Mouse (Mus musculus) c-Kit-positive CD71-negative TER-119-negative erythroid progenitor cells, embryonic 14.5 days (primary cell): ENCODE measurements around the gene Chd9.

Source experiments
- DNase-seq: peaks from one replicate; pipeline ENCODE4 v3.0.0-alpha.2; 2013; ENCODE audit warnings: low read depth

Chd9 gene

DNA sequence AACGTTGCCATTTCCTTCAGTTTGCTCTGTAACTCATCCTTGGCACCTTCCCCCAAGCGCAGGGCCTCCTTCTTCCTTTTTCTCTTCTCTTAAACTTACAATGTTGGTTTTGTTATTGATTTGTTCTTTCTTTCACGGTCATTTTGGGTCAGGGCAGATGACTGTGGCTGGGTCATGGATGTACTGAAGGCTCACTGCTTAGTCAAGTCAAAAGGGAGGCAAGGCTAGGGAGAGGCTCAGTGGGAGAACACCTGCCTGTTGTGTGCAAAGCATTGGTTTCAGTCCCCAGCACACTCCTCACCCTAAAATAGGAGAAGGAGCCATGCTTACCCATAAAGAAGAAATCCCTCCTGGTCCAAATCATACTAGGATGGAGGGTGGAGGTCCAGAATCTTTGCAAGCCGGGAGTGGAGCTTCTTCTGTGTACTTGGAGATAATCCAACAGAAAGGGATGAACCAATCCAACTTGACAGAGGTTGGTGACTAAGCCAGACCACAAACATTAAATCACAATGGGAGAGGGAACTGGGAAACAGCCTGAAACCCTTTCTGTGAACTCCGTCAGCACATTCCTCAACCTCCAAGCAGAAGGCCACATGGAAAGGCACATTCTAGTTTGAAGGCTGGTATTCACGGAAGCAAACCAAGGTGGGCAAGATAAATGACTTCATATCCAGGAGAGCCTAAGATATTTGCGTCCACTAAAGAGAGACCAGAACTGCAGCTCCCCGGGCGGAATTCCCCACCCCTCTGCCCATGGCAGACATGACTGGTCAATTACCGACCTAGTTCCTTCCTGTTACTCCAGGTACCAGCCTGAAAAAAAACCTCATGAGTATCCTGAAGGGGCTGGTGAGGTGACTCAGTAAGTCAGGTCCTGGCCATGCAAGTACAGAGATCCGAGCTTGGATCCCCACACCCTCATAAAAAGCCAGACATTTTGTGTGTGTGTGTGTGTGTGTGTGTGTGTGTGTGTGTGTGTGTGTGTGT is 11.9 kb downstream of the Chd9 start:
- no peak for DNase-seq

DNA sequence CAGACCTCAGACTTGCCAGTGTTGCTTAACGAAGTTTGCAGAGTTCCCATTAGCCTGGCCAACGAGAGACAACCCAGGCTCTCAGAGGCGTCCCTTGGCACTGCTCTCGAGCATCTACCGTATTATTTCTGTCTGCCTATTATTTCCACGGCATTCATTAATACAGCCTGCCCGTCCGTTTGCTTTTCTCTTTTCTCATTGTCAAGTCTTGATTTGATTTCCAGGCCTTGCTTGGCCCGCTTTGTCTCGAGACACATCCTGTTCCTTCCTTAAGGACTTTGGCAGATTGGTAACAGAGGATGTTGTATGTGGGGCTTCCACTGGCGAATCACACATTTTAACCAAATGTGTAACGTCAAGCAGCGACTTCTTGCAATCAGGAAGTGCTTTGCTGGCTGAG is 13.2 kb downstream of the Chd9 start:
- no peak for DNase-seq

DNA sequence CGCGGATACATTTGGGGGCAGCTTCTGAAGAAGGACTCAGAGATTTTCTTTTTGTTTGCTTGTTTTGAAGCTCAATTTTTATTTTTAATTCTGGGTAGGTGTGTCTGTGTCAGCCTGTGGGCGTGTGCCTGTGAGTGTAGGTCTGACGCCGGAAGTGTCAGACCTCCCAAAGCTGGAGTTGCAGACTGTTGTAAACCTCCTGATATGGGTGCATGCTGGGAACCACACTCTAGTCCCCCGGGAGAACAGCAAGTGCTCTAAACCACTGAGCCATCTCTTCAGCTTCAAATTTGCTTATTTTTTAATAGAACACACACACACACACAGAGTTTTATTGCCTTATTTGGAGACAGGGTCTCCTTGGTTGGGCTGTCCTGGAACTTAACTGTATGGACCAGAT is 15.0 kb downstream of the Chd9 start:
- no peak for DNase-seq

DNA sequence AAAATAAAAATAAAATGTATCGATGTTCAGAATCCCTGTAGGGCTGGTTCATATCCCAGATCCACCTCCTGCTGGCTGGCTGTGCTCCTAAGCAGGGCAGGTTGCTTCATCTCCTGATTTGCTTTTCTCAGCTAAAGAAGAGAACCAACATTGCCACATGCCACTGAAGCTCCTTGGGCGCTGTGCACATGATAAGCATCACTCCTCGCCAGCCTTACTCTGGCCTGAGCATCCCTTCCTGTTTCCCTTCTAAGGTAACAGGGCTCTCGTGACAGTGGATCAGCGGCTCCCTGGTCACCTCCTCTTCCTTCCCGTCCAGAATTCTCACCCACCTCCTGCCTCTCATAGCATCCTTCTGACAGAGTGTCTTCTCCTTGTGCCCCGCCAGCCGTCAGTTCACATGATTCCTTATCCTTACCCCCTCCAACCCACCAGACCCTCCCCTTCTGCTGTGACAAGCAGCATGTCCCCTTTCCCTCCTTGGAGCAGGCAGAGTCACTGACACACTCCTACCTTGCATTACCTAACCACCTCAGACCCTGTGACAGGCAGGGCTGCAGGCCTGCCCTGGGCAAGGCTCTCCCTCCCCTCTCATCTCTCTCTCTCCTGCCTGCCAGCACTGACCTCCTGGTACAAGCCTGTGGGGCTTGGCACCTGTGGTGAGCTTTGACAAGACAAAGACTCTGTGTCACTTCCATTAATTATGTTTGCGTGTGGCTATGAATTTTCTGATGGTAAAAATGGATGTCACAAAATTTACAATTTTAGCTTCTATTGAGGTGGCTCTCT is 16.2 kb downstream of the Chd9 start:
- no peak for DNase-seq

DNA sequence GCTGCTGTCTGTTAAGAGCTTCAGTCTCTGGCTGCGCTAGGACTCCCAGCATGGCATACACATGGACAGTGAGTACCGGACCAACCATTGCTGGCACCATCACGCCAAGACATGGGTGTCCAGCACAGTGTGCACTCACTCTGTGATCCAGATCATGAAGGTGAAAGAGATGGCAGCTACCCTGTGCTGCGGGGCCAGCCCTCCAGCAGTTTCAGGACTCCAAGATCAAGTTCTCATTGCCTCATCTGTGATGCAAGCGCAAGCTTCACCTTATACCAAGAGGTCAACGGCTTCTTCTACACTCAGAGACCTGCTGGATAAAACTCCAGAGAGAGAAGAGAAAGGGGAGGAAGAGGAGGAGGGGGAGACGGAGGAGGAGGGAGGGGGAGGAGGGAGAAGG is 19.8 kb downstream of the Chd9 start:
- DNase-seq, result no peak

DNA sequence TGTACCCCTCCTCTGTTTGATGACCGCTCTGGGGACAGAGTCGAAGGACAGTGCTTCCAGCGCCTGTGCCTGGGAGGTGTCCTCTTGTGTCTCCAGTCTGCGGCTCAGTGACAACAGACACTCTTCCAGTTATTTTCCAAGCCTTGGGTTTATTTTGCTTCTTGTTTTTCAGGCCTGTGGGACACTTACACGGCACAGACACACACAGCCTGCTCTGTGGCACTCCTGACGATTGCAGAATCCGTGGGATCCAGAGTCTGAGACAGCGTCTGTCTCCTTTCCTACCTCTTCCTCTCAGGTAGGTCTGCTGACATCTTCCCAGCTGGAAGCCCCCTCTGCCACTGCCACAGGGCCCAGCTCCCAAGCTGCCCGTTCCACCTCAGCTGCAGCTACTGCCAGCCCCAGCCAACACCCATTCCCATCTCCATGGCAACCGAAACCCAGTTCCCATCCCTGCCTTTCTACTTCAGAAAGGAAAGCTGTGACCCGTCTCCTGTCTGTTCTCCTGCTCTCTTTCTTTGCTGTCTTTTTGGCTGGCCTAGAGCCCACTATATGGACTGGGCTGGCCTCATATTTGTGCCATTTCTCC is 21.4 kb downstream of the Chd9 start:
- no peak for DNase-seq

DNA sequence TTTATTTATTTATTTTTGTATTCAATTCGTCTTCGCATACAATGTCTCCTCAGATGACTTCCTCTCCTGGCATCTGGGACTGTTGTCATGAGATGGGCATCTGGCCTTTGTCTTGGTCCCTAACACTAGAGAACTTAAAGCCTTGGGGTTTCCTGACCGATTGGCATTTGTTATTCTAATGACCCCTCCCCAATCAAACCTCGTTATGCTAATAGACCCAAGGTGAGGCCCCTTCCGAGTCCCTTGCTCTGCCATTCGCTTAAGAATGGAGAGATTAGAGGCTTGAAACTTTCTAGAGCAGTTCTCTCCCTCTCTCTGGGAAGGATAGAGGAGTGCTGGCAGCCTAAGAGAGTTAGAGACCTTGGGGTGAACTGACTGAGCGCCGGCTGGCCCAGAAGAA is 23.4 kb downstream of the Chd9 start:
- DNase-seq, result no peak

DNA sequence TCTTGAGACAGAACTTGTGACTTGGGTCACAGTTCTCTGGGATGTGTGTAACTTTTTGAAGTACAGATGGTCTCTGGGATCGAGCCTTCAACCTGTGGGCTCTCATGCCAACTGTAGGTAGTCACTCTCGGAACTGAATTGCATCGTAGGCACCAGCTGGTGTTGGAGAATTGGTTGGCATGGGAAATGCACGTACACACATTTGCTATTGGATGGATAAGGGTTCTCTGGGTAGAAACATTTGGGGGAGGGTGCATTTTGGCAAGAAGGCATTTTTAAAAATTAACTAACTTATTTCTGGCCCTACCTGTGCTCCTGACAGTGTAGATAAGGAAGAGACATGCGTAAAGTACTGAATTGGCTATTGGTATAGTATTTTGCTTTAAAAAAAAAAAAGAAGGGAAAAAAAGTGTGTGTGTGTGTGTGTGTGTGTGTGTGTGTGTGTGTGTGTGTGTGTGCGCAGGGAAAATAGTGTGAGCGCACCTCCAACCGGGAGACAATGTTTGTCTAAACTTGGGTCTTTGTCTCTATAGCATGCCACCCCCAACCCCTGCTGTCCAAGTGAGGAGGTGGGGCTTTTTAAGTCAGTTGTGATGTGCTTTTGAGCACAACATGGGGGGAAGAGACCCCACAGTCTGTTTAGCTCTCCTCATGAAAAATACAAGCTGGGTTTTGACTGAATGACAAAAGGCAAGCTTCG is 26.0 kb downstream of the Chd9 start:
- no peak for DNase-seq

DNA sequence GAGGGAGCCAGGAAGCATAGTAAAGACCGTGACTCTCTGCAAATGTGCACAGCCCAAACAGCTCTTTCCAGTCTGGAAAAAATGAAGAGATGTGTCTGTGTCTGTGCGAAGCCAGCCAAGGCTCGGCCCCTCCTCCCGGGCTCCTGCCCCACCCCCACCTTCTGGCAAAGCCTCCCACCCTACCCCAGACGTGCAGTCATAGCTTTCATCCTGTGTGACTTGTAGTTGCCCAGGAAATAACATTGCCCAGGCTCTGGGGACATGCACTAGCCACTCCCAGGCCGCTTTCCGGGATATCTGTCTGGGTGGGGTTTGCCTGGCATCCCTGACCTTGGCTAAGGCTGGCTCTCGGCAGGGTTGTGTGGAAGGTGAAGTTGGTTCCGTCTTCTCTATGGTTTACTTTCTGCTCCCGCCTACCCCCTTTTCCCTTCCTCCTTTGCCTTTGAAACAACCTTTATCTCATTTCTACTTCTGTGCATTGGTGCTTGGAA is 26.6 kb downstream of the Chd9 start:
- no peak for DNase-seq

DNA sequence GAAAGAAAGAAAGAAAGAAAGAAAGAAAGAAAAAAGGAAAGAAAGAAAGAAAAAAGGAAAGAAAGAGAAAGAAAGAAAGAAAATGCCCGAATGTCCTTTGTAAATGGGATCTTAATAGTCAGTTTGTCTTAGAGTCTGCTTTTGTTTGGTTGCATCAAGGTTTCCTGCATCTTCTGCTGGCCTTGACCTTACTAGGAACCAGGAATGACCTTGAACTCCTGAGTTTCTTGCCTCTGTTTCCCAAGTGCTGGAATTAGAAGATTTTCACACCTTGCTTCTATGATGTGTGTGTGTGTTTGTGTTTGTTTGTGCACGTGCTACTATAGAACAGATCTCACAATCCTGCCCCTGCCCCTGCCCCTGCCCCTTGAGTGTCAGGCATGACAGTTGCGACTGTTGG is 28.0 kb downstream of the Chd9 start:
- DNase-seq, result no peak

DNA sequence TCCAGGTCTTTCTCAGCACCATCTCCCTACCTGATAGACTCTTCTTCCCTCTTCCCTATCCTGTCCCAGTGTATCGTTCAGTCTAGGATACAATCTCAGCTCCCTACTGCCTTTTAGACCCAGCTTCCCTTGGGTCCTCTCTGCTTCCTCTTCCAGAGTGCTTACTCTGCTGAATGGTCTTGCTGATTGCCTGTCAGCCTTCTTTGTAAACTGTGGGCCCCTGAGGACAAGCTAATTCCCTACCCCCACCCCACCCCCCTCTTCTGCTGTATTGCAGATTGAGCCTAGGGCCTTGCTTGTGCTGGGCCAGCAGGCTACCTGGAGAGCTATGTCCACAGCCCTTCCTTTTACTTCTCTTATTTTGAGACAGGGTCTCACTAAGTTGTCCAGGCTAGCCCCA is 28.8 kb downstream of the Chd9 start:
- DNase-seq, result no peak

DNA sequence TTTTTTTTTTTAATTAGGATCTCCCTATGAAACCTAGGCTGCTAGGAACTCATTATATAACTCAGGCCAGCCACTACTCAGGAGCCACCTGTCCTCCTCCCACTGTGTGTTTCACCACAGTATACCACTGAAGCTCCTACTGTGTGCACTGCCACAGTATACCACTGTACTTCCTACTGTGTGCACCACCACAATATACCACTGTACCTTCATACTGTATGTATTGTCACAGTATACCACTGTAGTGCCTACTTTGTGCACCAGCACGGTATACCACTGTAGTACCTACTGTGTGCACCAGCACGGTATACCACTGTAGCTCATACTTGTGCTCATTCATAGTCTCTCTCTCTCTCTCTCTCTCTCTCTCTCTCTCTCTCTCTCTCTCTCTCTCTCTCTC is 29.9 kb downstream of the Chd9 start:
- no peak for DNase-seq

DNA sequence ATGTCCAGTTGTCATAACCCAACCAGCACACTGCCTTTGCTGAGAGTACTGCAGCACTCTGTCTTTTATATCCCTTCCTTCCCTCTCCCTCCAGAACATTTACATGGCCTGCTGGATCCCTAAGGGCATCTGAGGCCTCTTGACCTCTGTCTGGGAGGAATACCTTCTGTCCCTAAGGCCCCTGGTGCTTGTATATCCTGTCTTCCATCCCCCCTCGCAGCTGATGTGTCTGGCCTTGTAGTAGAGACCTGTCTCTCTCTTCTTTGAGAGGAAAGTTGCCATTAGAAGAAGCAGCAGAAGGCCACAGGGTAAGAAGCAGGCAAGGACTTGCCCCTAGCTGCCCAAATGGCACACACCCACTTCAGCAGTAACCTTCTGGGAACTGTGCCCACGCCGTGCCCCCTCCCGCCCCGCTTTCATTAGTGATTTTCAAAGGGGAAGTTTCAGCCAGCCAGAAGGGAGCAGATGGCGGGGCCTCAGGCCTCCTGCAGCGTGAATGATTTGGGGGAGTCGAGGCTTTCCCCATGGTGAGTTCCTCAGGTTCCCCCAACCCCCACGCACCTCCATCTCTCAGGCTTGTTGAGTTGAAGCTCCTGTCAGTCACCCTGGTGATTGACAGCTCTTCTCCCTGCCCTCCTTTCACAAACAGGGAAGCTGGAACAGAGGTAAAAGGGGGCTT is 33.3 kb downstream of the Chd9 start:
- no peak for DNase-seq

DNA sequence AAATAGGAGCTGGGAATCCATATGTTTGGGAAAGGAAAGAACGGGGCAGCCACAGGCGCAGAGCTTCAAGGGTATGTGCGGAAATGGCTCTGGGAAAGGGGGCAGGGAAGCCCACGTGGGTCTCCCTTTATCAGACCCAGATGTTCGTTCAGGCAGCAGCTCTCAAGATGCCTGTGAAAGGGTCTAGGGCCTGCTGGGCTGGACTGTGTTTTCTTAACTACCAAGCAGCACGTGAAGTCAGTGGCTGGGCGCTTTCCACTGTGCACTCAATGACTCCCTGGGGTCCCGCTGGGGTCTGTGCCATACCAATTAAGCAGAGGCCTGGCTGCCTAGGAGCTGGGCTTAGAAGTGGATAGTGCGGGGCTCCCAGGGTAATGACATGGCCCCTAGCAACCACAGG is 33.9 kb downstream of the Chd9 start:
- no peak for DNase-seq

DNA sequence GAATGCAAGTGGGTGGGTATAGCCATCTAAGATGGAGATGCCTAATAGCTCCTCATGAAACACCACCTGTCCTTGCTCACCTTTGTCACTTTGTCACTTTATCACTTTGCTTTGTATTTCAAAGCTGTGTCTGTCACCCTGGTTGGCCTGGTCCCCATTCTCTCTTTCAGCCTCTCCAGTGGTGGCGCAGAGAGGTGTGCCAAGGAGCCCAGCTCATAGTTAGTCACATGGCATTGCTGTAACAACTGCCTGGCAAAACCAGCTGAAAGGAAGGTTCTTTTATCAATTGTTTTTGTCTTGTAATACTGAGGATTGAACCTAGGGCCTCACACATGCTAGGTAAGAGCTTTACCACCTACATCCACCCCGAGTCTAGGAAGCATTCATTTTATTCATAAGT is 38.9 kb downstream of the Chd9 start:
- no peak for DNase-seq

DNA sequence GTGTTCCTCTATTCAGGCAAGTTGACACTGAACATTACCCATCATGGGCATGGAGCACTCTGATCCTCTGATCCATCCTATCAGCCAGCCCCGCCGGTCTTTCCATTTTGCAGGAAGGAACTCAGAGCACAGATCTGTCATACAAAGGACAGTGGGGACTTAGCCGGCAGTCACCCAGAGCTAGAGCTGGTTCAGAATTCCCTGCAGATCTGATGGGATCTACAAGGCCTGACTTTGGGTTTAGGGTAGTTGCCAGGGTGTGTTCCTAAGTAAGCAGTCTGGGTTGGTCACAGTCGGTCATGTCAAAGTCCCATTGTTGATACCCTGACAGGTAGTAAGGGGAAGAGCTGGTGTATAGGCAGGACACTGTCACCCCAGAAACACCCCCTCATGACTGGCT is 39.8 kb downstream of the Chd9 start:
- DNase-seq, result no peak

DNA sequence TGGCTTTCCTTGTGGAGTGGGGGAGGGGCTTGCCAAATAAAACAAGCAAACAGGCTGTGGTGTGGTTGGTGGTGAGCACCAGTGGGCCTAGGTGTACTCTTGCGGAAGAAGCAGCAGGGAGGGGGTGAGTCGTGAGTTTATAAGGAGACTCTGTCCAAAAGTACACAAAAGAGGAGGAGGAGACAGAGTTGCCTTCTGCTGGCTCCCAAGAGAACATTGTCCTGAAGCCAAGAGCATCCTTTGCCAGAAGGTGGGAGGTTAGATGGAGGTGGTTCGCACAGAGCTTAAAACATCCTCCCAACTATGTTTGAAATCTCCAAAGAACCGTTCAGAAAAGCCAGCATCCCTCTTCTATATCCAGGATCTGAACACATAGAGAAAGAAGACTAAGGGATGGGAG is 40.2 kb downstream of the Chd9 start:
- no peak for DNase-seq

DNA sequence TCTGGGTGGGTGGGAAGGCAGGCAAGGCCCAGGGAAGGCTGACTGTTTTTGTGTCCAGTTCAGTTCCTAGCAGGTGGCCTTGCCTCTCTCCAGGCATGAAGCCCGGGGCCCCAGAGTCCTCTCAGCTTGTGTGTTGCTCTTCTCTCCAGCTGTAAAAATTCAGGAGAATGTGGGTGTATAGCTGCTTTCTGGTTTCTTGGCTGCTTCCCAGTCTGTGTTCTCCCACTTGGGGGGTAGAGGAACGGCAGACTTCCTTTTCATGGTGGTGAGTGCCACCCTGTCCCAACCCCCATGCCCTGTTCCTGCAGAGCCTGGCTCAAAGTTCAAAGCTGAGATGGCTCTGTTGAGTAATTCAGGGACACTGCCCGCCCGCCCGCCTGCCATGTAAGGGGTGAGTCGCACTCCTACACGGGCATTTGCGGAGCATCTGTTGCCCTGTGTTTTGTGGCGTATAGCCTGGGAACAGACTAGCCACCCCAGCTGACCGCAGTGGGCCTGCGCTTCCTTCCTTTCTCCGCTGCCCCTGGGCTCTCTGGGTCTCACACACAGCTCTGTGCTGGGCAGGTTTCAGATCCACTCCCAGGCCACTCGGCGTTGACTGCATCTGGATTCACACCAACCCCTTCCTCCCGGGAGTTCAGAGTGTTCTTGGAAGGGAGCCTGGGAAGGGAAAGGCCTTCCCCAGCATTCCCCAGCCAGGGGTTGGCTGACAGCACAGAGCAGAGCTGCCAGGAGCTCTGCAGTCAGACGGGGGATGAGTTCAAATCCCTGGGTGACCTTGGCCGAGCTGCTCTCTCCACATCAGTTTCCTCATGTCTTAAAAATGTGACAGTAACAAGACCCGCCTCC is 41.1 kb downstream of the Chd9 start:
- DNase-seq, result no peak

DNA sequence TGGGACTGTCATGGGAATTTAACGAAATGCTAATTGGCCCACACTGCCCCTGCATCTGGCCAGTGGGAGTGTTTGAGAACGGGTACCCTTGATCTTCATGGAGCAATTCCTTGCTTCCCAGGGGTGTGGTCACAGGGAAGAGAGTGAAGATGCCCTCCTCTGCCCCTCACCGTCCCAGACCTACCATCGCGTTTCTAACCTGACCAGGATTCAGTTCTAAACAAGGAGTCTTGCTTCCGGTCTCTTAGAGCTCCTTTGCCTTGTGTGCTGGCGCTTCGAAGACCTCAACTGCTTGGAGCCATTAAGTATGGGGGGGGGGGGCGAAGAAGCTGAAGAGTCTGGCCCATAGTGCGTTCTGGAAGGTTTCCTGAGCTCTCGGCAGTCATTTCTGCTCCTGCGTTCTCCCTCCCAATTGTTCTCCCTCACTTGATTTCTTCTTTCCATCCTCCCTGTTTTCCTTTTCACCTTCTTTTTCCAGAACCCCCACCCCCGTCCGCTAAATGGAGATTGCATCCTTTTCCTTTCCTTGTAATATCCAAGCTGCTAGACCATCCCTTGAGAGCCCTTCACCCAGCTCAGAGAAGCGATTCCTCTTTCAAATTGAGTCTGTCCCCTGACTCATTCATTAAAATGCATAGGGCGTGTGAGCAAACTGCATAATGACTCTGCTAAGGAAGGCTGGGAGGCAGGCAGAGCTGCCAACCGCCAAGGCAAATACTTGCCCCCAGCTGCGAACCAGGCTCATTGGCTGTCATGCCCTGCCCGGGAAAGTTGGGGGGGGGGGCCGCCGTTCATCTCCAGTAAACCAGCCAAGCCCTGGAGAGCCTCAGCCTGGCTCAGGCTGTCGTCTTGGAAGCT is 42.0 kb downstream of the Chd9 start:
- no peak for DNase-seq
